Mouse (Mus musculus) hindbrain, embryonic 16.5 days (tissue): ENCODE measurements around the gene Rassf7. TPM values are rescaled to one million over a fixed set of nuclear protein-coding genes. Genes with fewer than 3 reads are reported as not detected.
"Not testable (repeated sequence)": the region's sequence is repeated elsewhere in the genome, so short reads cannot be mapped to it uniquely, and the experiment has no call there.

Experiments
- ATAC-seq: fragments of 200-750 bp; cut with Nextera tagmentation; 2 replicates; pipeline ENCODE4 v1.8.0; 2017; ENCODE audit warnings: moderate TSS enrichment, moderate library complexity
- H3K27ac ChIP-seq: fragments of 300-500 bp; sonication (generic); 2 replicates; pipeline ENCODE4 v1.5.1; 2014; ENCODE audit warnings: low read depth, mild to moderate bottlenecking, control low read depth, low read length, moderate library complexity
- H3K27me3 ChIP-seq: fragments of 300-500 bp; sonication (generic); replicated peaks from 2 replicates; pipeline ENCODE4 v1.6.1; 2014; ENCODE audit warnings: low read length; ENCODE audit not compliant: control insufficient read depth, insufficient read depth
- H3K36me3 ChIP-seq: fragments of 300-500 bp; sonication (generic); 2 replicates; pipeline ENCODE4 v1.6.1; 2014; ENCODE audit warnings: mild to moderate bottlenecking, low read length, moderate library complexity, mixed read lengths; ENCODE audit not compliant: control insufficient read depth, insufficient read depth
- H3K4me1 ChIP-seq: fragments of 300-500 bp; sonication (generic); 2 replicates; pipeline ENCODE4 v1.6.1; 2014; ENCODE audit warnings: low read depth, low read length; ENCODE audit not compliant: control insufficient read depth, insufficient read depth
- H3K4me2 ChIP-seq: fragments of 300-500 bp; sonication (generic); 2 replicates; pipeline ENCODE4 v1.6.1; 2014; ENCODE audit warnings: mild to moderate bottlenecking, low read length, control low read depth, moderate library complexity
- H3K4me3 ChIP-seq: fragments of 300-500 bp; sonication (generic); 2 replicates; pipeline ENCODE4 v1.5.1; 2014; ENCODE audit warnings: mild to moderate bottlenecking, low read length, control low read depth, moderate library complexity
- H3K9ac ChIP-seq: fragments of 300-500 bp; sonication (generic); 2 replicates; pipeline ENCODE4 v1.6.1; 2014; ENCODE audit warnings: low read depth, mild to moderate bottlenecking, control low read depth, low read length, moderate library complexity
- H3K9me3 ChIP-seq: fragments of 300-500 bp; sonication (generic); 2 replicates; pipeline ENCODE4 v1.6.1; 2014; ENCODE audit warnings: mild to moderate bottlenecking, low read length, moderate library complexity; ENCODE audit not compliant: control insufficient read depth
- WGBS: fragments of 180-500 bp; shearing (Covaris S2); extraction: QIAGEN DNeasy Blood & Tissue Kit; methylation state at CpG from one replicate; pipeline ENCODE4 v1.1.7; 2014; 5-methylcytosine and 5-hydroxymethylcytosine counted together
- polyA plus RNA-seq: library from polyadenylated mRNA; unstranded; fragments of >200 nt; fragmentation: Nextera tagmentation; extraction: Ambion mirVana; gene quantifications from 2 replicates; pipeline ENCODE4 v1.2.1, GENCODE M21; 2015

Gene Rassf7
- polyA plus RNA-seq, 1 experiment from 2014 or later, result 22.8 TPM

DNA sequence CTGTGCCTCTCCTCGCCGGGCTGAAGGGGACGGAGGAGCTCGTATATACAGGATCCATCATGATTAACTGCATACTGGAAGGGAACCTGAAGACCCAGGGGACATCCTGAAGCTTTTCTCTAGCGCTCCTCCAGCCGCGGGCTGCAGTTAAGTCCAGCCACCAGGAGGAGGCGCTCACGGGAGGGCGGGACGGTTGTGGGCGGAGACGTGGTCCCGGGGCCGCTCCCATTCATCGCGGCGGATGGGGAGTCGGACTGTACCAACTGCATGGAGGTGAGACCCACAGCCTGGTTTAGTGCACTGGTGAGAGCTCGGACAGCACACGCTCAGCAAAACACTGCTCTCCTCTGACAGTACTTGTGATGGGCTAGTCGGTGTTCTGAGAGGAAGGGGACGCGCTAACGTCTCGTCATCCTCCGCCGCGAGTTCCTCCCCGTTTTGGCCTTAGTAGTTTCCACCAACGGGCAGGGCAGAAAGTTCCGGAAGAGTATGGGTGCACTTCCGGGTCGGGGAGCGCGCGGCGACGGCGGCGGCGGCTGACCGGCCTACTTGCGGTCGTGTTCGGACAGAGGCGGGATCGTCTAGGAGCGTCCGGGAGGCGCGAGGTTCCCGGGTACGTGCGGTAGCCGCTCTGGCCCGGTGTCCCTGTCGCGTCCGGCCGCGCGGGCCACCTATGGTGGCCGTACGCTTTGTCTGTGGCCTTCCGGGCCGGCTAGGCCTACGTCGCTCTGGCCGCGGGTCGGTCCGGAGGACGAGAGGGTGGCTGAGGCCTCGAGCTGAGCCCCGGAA, 12.8 kb downstream of the Rassf7 start, which contains the start of gene Phrf1:
Phrf1 (plus strand) TSS at position 506 of the 789 bp plus-strand sequence.
- H3K4me3 ChIP-seq, result peak within 1 kb of the TSS; percentile 74
- peak within 1 kb of the TSS; percentile 85 for H3K4me2 ChIP-seq
- peak; percentile 94 for ATAC-seq
- H3K27ac ChIP-seq, result peak within 1 kb of the TSS; percentile 98
- H3K36me3 ChIP-seq, result peaks cover 14% of the 10 kb centered on the region
- H3K4me1 ChIP-seq, result peaks cover 18% of the 10 kb centered on the region
- no peaks in the 10 kb centered on the region for H3K9me3 ChIP-seq
- under 1% methylated on average over 70 of the region's 76 CpGs for WGBS
- peak within 1 kb of the TSS; percentile 95 for H3K9ac ChIP-seq
- H3K27me3 ChIP-seq, result no peaks in the 10 kb centered on the region

DNA sequence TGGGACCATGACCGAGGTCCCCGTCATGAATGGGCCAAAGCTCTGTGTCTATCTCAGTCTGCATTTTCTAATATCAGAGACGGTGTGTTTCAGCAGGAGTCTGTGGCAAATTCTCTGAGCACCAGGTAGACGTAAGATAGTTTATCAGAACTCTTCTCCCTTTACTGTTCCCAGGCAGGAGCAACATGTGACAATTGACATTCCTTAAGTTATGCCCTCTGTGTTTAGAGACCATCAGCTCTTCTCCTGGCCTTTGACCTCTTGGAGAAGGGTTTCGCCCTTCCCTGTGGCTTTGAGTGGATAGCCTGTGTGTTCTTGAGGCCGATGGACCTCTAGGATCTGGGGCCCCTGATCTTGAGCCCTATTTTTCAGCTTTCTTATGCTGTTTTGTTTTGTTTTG, 14.0 kb downstream of the Rassf7 start:
- Histone ChIP-seq H3K36me3 (peaks cover 25% of the 10 kb centered on the region), H3K27me3 (no peaks in the 10 kb centered on the region), H3K9ac (peak overlapping the region; percentile 95; the same call in 1 of the 2 replicates), H3K4me2 (peak overlapping the region; percentile 85), H3K27ac (no peak overlapping the region), H3K4me3 (peak overlapping the region; percentile 74), H3K9me3 (no peaks in the 10 kb centered on the region), H3K4me1 (peaks cover 18% of the 10 kb centered on the region)
- WGBS, result 59% methylated on average over 6 of the region's 6 CpGs
- ATAC-seq, result no peak

DNA sequence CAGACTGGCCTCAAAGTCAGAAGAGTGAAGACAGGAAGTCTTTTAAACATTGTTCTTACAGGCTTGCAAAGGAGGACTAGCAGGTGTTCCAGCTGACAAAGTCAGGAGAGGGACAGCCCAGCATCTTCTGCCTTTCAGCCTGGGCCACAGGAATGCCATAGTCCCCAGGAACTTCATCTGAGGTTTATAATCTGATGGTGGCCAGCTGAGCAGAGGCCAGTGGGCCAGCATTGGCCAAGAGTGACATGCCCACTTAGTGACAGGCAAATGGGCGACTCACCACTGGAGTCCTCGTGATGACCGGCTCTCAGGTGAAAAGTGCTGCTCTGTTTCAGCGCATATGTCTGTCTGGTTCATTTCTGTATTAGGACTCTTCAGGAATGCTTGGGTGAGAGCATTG, 14.9 kb downstream of the Rassf7 start:
- no peak overlapping the region for H3K4me2 ChIP-seq
- no peak for ATAC-seq

DNA sequence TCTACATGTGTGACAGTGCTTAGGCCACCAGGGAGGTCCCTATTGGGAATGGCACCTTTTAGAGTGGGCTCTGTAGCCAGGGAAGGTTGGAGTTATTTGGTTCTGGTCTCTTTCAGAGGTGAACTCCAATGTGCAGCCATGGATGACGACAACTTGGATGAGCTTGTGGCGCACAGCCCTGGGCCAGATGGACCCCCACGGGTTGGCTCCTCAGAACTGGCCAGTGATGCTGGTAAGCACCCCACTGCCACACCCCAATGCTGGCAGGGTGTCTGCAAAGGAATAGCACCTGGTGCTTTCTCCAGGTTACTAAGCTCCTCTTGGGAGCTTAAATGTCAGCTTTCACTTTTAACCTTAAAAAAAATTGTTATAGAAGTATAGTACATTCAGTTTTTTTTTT, 15.5 kb downstream of the Rassf7 start:
- peaks cover 18% of the 10 kb centered on the region for H3K4me1 ChIP-seq
- no peaks in the 10 kb centered on the region for H3K27me3 ChIP-seq
- H3K27ac ChIP-seq, result no peak overlapping the region
- WGBS, result 89% methylated on average over 3 of the region's 3 CpGs
- no peak overlapping the region for H3K4me2 ChIP-seq
- ATAC-seq, result no peak
- H3K9me3 ChIP-seq, result no peaks in the 10 kb centered on the region
- H3K9ac ChIP-seq, result no peak overlapping the region
- H3K4me3 ChIP-seq, result no peak overlapping the region
- peaks cover 34% of the 10 kb centered on the region for H3K36me3 ChIP-seq

More for the DNA sequence above, 14.9 kb downstream of the Rassf7 start:
- H3K4me3 ChIP-seq, result no peak overlapping the region
- peaks cover 30% of the 10 kb centered on the region for H3K36me3 ChIP-seq
- H3K9me3 ChIP-seq, result no peaks in the 10 kb centered on the region
- no peak overlapping the region for H3K9ac ChIP-seq
- peaks cover 18% of the 10 kb centered on the region for H3K4me1 ChIP-seq
- WGBS, result 97% methylated on average over 4 of the region's 4 CpGs
- H3K27me3 ChIP-seq, result no peaks in the 10 kb centered on the region
- no peak overlapping the region for H3K27ac ChIP-seq

DNA sequence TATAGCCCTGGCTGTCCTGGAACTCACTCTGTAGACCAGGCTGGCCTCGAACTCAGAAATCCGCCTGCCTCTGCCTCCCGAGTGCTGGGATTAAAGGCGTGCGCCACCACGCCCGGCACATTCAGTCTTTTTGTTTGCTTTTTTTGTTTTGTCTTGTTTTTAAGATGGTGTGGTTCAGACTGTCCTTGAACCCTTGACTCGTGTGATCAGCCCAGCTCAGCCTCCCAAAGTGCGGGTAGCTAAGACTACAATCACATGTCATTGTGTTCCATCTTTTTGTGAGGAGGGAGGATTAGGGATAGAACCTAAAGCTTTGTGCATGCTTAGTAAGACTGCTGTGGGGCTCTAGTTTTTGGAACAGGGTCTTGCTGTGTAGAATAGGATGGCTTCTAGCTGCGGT, 15.9 kb downstream of the Rassf7 start:
- Histone ChIP-seq H3K4me2 (no peak overlapping the region), H3K4me1 (peaks cover 18% of the 10 kb centered on the region), H3K36me3 (peaks cover 35% of the 10 kb centered on the region), H3K9ac (no peak overlapping the region), H3K4me3 (no peak overlapping the region), H3K9me3 (no peaks in the 10 kb centered on the region), H3K27ac (no peak overlapping the region), H3K27me3 (no peaks in the 10 kb centered on the region)
- ATAC-seq, result no peak
- WGBS, result 93% methylated on average over 9 of the region's 10 CpGs

DNA sequence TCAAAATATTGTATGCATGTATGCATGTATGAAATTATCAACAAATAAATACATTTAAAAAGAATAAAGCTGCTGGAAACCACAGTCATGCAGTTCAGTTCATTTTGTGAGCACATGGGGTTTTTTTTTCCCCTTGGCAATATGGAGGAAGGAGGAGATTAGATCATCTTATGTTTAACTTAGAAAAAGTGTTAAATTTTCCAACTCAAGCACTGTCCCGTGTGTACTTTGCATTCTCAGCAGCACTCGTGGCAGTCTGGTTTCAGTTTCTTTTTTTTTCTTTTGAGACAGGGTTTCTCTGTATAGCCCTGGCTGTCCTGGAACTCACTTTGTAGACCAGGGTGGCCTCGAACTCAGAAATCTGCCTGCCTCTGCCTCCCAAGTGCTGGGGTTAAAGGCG, 34.8 kb downstream of the Rassf7 start:
- H3K4me1 ChIP-seq, ATAC-seq, H3K27me3 ChIP-seq, H3K4me3 ChIP-seq, H3K27ac ChIP-seq, H3K9ac ChIP-seq, H3K9me3 ChIP-seq, H3K4me2 ChIP-seq: not testable (repeated sequence)
- H3K36me3 ChIP-seq, result peaks cover 39% of the 10 kb centered on the region
- WGBS, result 88% methylated on average over 4 of the region's 4 CpGs

DNA sequence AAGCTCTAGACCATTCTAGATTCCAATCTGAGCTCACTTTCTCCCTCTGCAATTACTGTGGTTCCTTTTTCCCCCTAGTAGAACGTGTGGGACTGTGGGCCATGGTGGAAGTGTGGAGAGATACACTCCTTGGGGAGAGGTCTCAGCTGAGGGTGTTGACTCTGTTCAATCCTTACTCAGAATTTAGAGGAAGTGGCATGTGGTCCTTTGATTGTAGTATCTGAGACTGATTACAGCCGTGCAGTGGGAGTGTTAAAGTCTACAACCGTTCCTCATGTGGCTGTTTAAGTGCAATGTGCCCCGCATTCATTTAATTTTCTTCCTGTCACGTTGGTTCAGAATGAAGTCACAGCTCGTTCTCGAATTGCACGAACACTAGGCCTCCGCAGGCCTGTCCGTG, 40.5 kb downstream of the Rassf7 start:
- Histone ChIP-seq H3K9me3 (no peaks in the 10 kb centered on the region), H3K4me3 (no peak overlapping the region), H3K4me2 (no peak overlapping the region), H3K36me3 (peaks cover 54% of the 10 kb centered on the region), H3K9ac (no peak overlapping the region), H3K4me1 (no peaks in the 10 kb centered on the region), H3K27ac (no peak overlapping the region), H3K27me3 (no peaks in the 10 kb centered on the region)
- ATAC-seq, result no peak
- WGBS, result 94% methylated on average over 10 of the region's 10 CpGs

DNA sequence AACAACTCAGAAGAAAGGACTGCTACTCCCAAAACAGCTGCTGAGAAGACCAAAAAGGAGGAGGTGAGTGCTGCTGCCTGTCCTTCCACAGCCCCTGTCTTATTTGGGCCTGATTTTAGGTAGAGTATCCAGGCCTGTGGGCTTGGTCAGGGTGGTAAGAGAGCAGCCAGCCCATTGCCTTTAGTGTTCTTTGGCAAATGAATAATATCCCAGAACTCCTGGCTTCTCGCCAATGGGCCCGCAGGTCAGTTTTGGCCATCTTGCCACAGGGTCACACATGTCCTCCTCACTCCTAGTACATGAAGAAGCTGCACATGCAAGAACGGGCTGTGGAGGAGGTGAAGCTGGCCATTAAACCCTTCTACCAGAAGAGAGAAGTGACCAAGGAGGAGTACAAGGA, 45.8 kb downstream of the Rassf7 start:
- Histone ChIP-seq H3K4me3 (no peak overlapping the region), H3K27me3 (no peaks in the 10 kb centered on the region), H3K9me3 (no peaks in the 10 kb centered on the region), H3K36me3 (peaks cover 73% of the 10 kb centered on the region), H3K4me1 (peaks cover 2% of the 10 kb centered on the region; the same call in 1 of the 2 replicates), H3K9ac (no peak overlapping the region), H3K4me2 (no peak overlapping the region), H3K27ac (no peak overlapping the region)
- ATAC-seq, result no peak
- 94% methylated on average over 3 of the region's 3 CpGs for WGBS

DNA sequence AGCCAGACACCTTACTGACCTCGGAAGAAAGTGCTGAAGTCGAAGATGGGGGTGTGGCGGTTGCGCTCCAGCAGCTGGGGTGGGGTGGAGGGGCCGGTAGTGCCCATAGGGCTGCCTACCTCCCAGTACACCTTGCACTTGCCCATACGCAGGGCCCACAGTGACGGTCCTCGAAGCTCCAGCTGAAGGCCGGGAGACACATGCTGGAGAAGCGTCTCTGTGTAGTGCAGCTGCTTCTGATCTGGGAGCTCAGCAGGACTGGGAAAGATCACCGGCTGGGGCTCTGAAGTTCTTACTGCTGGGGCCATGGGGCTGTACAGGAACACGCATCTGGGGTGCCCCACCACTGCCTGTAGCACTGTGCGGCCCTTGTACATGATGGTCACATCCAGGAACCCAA, 48.0 kb downstream of the Rassf7 start:
- no peak overlapping the region for H3K4me2 ChIP-seq
- no peaks in the 10 kb centered on the region for H3K27me3 ChIP-seq
- H3K9me3 ChIP-seq, result no peaks in the 10 kb centered on the region
- no peak overlapping the region for H3K9ac ChIP-seq
- 0 out of 2 replicates have a peak, but pooled peaks have one; percentile 26 for ATAC-seq
- peaks cover 3% of the 10 kb centered on the region; the same call in 1 of the 2 replicates for H3K4me1 ChIP-seq
- no peak overlapping the region for H3K27ac ChIP-seq
- H3K4me3 ChIP-seq, result no peak overlapping the region
- peaks cover 52% of the 10 kb centered on the region for H3K36me3 ChIP-seq
- 90% methylated on average over 13 of the region's 13 CpGs for whole genome bisulfite sequencing
